Mouse (Mus musculus) brain, embryonic 18.5 days (tissue): ENCODE measurements around the gene Gbx2.

Source experiments
- DNase-seq: peaks from one replicate; pipeline ENCODE4 v3.0.0-alpha.2; 2012; ENCODE audit warnings: low read depth, low spot score

The Gbx2 gene

GRCm38 (mm10) chr1:89931120-89931519 lies at the start of gene Gbx2:
TSS of gene Gbx2 (minus strand) at chr1:89931179.
- no peak for DNase-seq

GRCm38 (mm10) chr1:89977261-89977660 lies 46.3 kb upstream of the Gbx2 start:
- no peak for DNase-seq

- no peak for DNase-seq
Measured at GRCm38 (mm10) chr1:89976411-89976810, 45.4 kb upstream of the Gbx2 start.

GRCm38 (mm10) chr1:89974541-89974940 lies 43.6 kb upstream of the Gbx2 start:
- no peak for DNase-seq

GRCm38 (mm10) chr1:89971848-89972247 lies 40.9 kb upstream of the Gbx2 start:
- no peak for DNase-seq

GRCm38 (mm10) chr1:89969714-89970110 lies 38.7 kb upstream of the Gbx2 start:
- DNase-seq = no peak

GRCm38 (mm10) chr1:89969072-89969713 lies 38.2 kb upstream of the Gbx2 start:
- DNase-seq = no peak

GRCm38 (mm10) chr1:89968111-89968851 lies 37.3 kb upstream of the Gbx2 start:
- no peak for DNase-seq

GRCm38 (mm10) chr1:89967585-89967984 lies 36.6 kb upstream of the Gbx2 start:
- DNase-seq = no peak

- DNase-seq = no peak
Measured at GRCm38 (mm10) chr1:89964426-89964825, 33.4 kb upstream of the Gbx2 start.

- DNase-seq = no peak
Measured at GRCm38 (mm10) chr1:89963296-89963695, 32.3 kb upstream of the Gbx2 start.

GRCm38 (mm10) chr1:89962092-89962491 lies 31.1 kb upstream of the Gbx2 start:
- DNase-seq = no peak

GRCm38 (mm10) chr1:89959393-89959792 lies 28.4 kb upstream of the Gbx2 start:
- no peak for DNase-seq

GRCm38 (mm10) chr1:89943202-89943601 lies 12.2 kb upstream of the Gbx2 start:
- no peak for DNase-seq

- DNase-seq = no peak
Measured at GRCm38 (mm10) chr1:89942395-89942976, 11.5 kb upstream of the Gbx2 start.

- DNase-seq = no peak
Measured at GRCm38 (mm10) chr1:89941701-89942381, 10.9 kb upstream of the Gbx2 start.

- no peak for DNase-seq
Measured at GRCm38 (mm10) chr1:89940961-89941524, 10.1 kb upstream of the Gbx2 start.

GRCm38 (mm10) chr1:89939981-89940726 lies 9.2 kb upstream of the Gbx2 start:
- DNase-seq = no peak

GRCm38 (mm10) chr1:89939596-89939960 lies 8.6 kb upstream of the Gbx2 start:
- DNase-seq = no peak

GRCm38 (mm10) chr1:89938884-89939595 lies 8.1 kb upstream of the Gbx2 start:
- no peak for DNase-seq
